9 mouse cellular contexts compared by ENCODE assay signal in the genomic region with DNA sequence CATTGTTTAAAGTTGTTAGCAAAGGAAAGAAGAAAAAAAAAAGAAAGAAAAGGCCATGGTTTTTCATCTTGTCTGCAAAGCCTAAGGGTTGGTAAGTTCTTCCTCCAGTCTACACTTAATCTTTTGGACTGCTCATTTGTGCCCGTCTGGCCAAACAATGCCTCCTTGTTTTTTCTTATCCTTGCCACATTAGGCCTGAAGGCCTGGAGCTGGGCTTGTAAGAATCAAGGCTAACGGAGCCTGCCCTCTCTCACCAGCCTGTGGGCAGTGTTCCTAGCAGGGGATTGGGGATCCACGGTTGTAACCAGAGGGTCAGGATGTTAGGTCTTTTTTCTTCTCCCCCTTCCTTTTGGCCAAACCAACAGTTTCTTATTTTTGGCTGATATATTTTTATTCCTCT. TPM values are rescaled to one million over a fixed set of nuclear protein-coding genes. Genes with fewer than 3 reads are reported as not detected.
A peak's percentile ranks its signal among the peaks of the same experiment; 100 is the strongest.
DNase-seq lines count a peak whose midpoint lies in the region; ATAC-seq and TF ChIP-seq lines count a peak whose summit lies in the region.
"Had no signal": no experiment of that assay in that cellular context is flagged by ENCODE, and none has a peak within 500 bp of the region (broad histone marks: within the 10 kb centered on the region; RNA-seq: fewer than 3 reads in every experiment).

No protein-coding gene starts in this region.

- H3K4me3 ChIP-seq in kidney, embryonic 15.5 days (replicated peaks): no peak overlapping the region
- no peak overlapping the region for H3K4me3 ChIP-seq in embryonic facial prominence, embryonic 10.5 days
- H3K4me3 ChIP-seq in forebrain, postnatal 0 days (ENCODE audit: low read depth, low read length): no peak overlapping the region
- H3K4me3 ChIP-seq in midbrain, embryonic 13.5 days (replicated peaks): no peak overlapping the region

- H3K4me1 ChIP-seq in kidney, embryonic 15.5 days: peaks cover 99% of the 10 kb centered on the region
- peaks cover 98% of the 10 kb centered on the region for H3K4me1 ChIP-seq in embryonic facial prominence, embryonic 10.5 days
- peaks cover 41% of the 10 kb centered on the region for H3K4me1 ChIP-seq in forebrain, postnatal 0 days (ENCODE audit: insufficient read depth)
- H3K4me1 ChIP-seq in midbrain, embryonic 13.5 days (replicated peaks): peaks cover 96% of the 10 kb centered on the region

- 50% methylated on average over 3 of the region's 3 CpGs for WGBS in kidney, embryonic 15.5 days
- WGBS in embryonic facial prominence, embryonic 10.5 days: 17% methylated on average over 3 of the region's 3 CpGs
- WGBS in forebrain, postnatal 0 days: 11% methylated on average over 3 of the region's 3 CpGs
- WGBS in midbrain, embryonic 13.5 days: 11% methylated on average over 3 of the region's 3 CpGs

- DNase-seq in kidney, adult 18-20 months: no peak
- no peak for DNase-seq in embryonic facial prominence, embryonic 10.5 days (ENCODE audit: low spot score)
- no peak for DNase-seq in forebrain, postnatal 0 days
- DNase-seq in right cerebral cortex, adult 2 months (ENCODE audit: low spot score in 2 of 2): no peak
- no peak for DNase-seq in right cerebral cortex, postnatal 10 days (ENCODE audit: low spot score in 2 of 2)

- H3K27ac ChIP-seq in kidney, embryonic 15.5 days: peak overlapping the region; percentile 87
- peak overlapping the region; percentile 62 for H3K27ac ChIP-seq in embryonic facial prominence, embryonic 10.5 days (replicated peaks)
- H3K27ac ChIP-seq in forebrain, postnatal 0 days (ENCODE audit: low read depth, low read length): peak overlapping the region; percentile 86; the same call in 1 of the 2 replicates
- peak overlapping the region; percentile 96 for H3K27ac ChIP-seq in midbrain, embryonic 13.5 days

- H3K27me3 ChIP-seq in kidney, embryonic 15.5 days: no peaks in the 10 kb centered on the region
- H3K27me3 ChIP-seq in embryonic facial prominence, embryonic 10.5 days (replicated peaks; ENCODE audit: low read depth, poor library complexity, severe bottlenecking): no peaks in the 10 kb centered on the region
- no peaks in the 10 kb centered on the region for H3K27me3 ChIP-seq in forebrain, postnatal 0 days (ENCODE audit: insufficient read depth, low read length)
- no peaks in the 10 kb centered on the region for H3K27me3 ChIP-seq in midbrain, embryonic 13.5 days

- H3K9ac ChIP-seq in kidney, embryonic 15.5 days: no peak overlapping the region
- H3K9ac ChIP-seq in forebrain, postnatal 0 days: no peak overlapping the region
- H3K9ac ChIP-seq in midbrain, embryonic 13.5 days (replicated peaks): peak overlapping the region; percentile 44; the same call in 1 of the 2 replicates

- no peak for ATAC-seq in kidney, embryonic 15.5 days (replicated peaks; ENCODE audit: low FRiP score)
- ATAC-seq in forebrain, postnatal 0 days: no peak
- no peak for ATAC-seq in midbrain, embryonic 13.5 days
- ATAC-seq in cerebellum, adult (ENCODE audit: insufficient number of reproducible peaks, low FRiP score, low TSS enrichment): no peak

- peak overlapping the region; percentile 30; the same call in 1 of the 2 replicates for H3K4me2 ChIP-seq in kidney, embryonic 15.5 days
- no peak overlapping the region for H3K4me2 ChIP-seq in forebrain, postnatal 0 days (ENCODE audit: low read depth)
- H3K4me2 ChIP-seq in midbrain, embryonic 13.5 days (replicated peaks): no peak overlapping the region

- H3K9me3 ChIP-seq in kidney, embryonic 15.5 days (replicated peaks): no peaks in the 10 kb centered on the region
- no peaks in the 10 kb centered on the region for H3K9me3 ChIP-seq in embryonic facial prominence, embryonic 10.5 days
- no peaks in the 10 kb centered on the region for H3K9me3 ChIP-seq in forebrain, postnatal 0 days (ENCODE audit: low read length)
- H3K9me3 ChIP-seq in midbrain, embryonic 13.5 days: no peaks in the 10 kb centered on the region

- H3K36me3 ChIP-seq in kidney, embryonic 15.5 days: peaks cover 46% of the 10 kb centered on the region
- H3K36me3 ChIP-seq in embryonic facial prominence, embryonic 10.5 days (replicated peaks): peaks cover 71% of the 10 kb centered on the region
- peaks cover 38% of the 10 kb centered on the region for H3K36me3 ChIP-seq in forebrain, postnatal 0 days (ENCODE audit: insufficient read depth)
- peaks cover 50% of the 10 kb centered on the region for H3K36me3 ChIP-seq in midbrain, embryonic 13.5 days

- no peak for TF ChIP-seq CTCF in forebrain, postnatal 0 days (IDR thresholded peaks at IDR 0.05; ENCODE audit: low read depth)

RNA-seq across cellular contexts. Expression of a gene that starts 12.2 kb away (rescaled TPM):
- polyA plus RNA-seq in kidney, embryonic 15.5 days (2015; fragmentation: Nextera tagmentation; extraction: Ambion mirVana): 104 and 108 TPM in 2 replicates
- polyA plus RNA-seq in embryonic facial prominence, embryonic 10.5 days (2016; fragmentation: Nextera tagmentation; extraction: Ambion mirVana): 90.5 and 98.7 TPM in 2 replicates
- total RNA-seq in forebrain, postnatal 0 days (2014; rRNA removed): 142 and 153 TPM in 2 replicates
- polyA plus RNA-seq in forebrain, postnatal 0 days (2015; fragmentation: Nextera tagmentation; extraction: Ambion mirVana): 117 and 152 TPM in 2 replicates
- 136 and 137 TPM in 2 replicates for polyA plus RNA-seq in midbrain, embryonic 13.5 days (2015; fragmentation: Nextera tagmentation; extraction: Ambion mirVana)

RNA-seq across cellular contexts. Expression of a gene that starts 28.7 kb away (rescaled TPM):
- 565 and 652 TPM in 2 replicates for polyA plus RNA-seq in kidney, embryonic 15.5 days (2015; fragmentation: Nextera tagmentation; extraction: Ambion mirVana)
- 481 and 487 TPM in 2 replicates for polyA plus RNA-seq in embryonic facial prominence, embryonic 10.5 days (2016; fragmentation: Nextera tagmentation; extraction: Ambion mirVana)
- 310 and 470 TPM in 2 replicates for total RNA-seq in forebrain, postnatal 0 days (2014; rRNA removed)
- 346 and 490 TPM in 2 replicates for polyA plus RNA-seq in forebrain, postnatal 0 days (2015; fragmentation: Nextera tagmentation; extraction: Ambion mirVana)
- 363 and 377 TPM in 2 replicates for polyA plus RNA-seq in midbrain, embryonic 13.5 days (2015; fragmentation: Nextera tagmentation; extraction: Ambion mirVana)

RNA-seq across cellular contexts. Expression of a gene that starts 29.6 kb away (rescaled TPM):
- polyA plus RNA-seq in kidney, embryonic 15.5 days (2015; fragmentation: Nextera tagmentation; extraction: Ambion mirVana): 7.4 and 7.5 TPM in 2 replicates
- 14.0 and 16.0 TPM in 2 replicates for polyA plus RNA-seq in embryonic facial prominence, embryonic 10.5 days (2016; fragmentation: Nextera tagmentation; extraction: Ambion mirVana)
- 21.0 and 24.8 TPM in 2 replicates for total RNA-seq in forebrain, postnatal 0 days (2014; rRNA removed)
- polyA plus RNA-seq in forebrain, postnatal 0 days (2015; fragmentation: Nextera tagmentation; extraction: Ambion mirVana): 28.6 and 31.5 TPM in 2 replicates
- polyA plus RNA-seq in midbrain, embryonic 13.5 days (2015; fragmentation: Nextera tagmentation; extraction: Ambion mirVana): 23.2 and 24.8 TPM in 2 replicates

RNA-seq across cellular contexts. Expression of a gene that starts 35.3 kb away (rescaled TPM):
- 0.62 and 0.67 TPM in 2 replicates for polyA plus RNA-seq in kidney, embryonic 15.5 days (2015; fragmentation: Nextera tagmentation; extraction: Ambion mirVana)
- 0.85 and 1.1 TPM in 2 replicates for polyA plus RNA-seq in embryonic facial prominence, embryonic 10.5 days (2016; fragmentation: Nextera tagmentation; extraction: Ambion mirVana)
- not detected in 2 replicates for total RNA-seq in forebrain, postnatal 0 days (2014; rRNA removed)
- 0.27 and 0.33 TPM in 2 replicates for polyA plus RNA-seq in forebrain, postnatal 0 days (2015; fragmentation: Nextera tagmentation; extraction: Ambion mirVana)
- 0.81 and 1.1 TPM in 2 replicates for polyA plus RNA-seq in midbrain, embryonic 13.5 days (2015; fragmentation: Nextera tagmentation; extraction: Ambion mirVana)
- polyA plus RNA-seq: limb, embryonic 11.5 days had no signal

RNA-seq across cellular contexts. Expression of a gene that starts 44.6 kb away (rescaled TPM):
- 19.2 and 19.5 TPM in 2 replicates for polyA plus RNA-seq in kidney, embryonic 15.5 days (2015; fragmentation: Nextera tagmentation; extraction: Ambion mirVana)
- polyA plus RNA-seq in embryonic facial prominence, embryonic 10.5 days (2016; fragmentation: Nextera tagmentation; extraction: Ambion mirVana): 22.0 and 24.2 TPM in 2 replicates
- total RNA-seq in forebrain, postnatal 0 days (2014; rRNA removed): 15.2 and 15.5 TPM in 2 replicates
- 7.8 and 11.8 TPM in 2 replicates for polyA plus RNA-seq in forebrain, postnatal 0 days (2015; fragmentation: Nextera tagmentation; extraction: Ambion mirVana)
- 19.0 and 19.6 TPM in 2 replicates for polyA plus RNA-seq in midbrain, embryonic 13.5 days (2015; fragmentation: Nextera tagmentation; extraction: Ambion mirVana)
